In genomic region chr17:24220435-24221411, GRCm38 (mm10) we compare ENCODE assay signal across 8 mouse cellular contexts. TPM values are rescaled to one million over a fixed set of nuclear protein-coding genes. Genes with fewer than 3 reads are reported as not detected.
DNase-seq lines count a peak whose midpoint lies in the region; ATAC-seq lines count a peak whose summit lies in the region.

Gene Tedc2 (minus strand): TSS chr17:24220851.

- peaks cover 55% of the 10 kb centered on the region for H3K36me3 ChIP-seq in intestine, embryonic 14.5 days (ENCODE audit: control insufficient read depth, insufficient read depth, low read length)

- ATAC-seq in intestine, embryonic 14.5 days (replicated peaks; ENCODE audit: low FRiP score, low TSS enrichment, low read depth), result peak; percentile 93
- peak; percentile 95 for ATAC-seq in megakaryocyte progenitor cell, adult 5-6 weeks (replicated peaks; ENCODE audit: poor library complexity)

- H3K4me3 ChIP-seq in intestine, embryonic 14.5 days (ENCODE audit: low read depth, low read length), result peak within 1 kb of the TSS; percentile 91

- intact Hi-C loops in gastrocnemius, postnatal 14 days (cut with DNase I; ENCODE audit: low total_unique reads), result no loop called here
- intact Hi-C loops in left cerebral cortex, postnatal 10 days (cut with DNase I), result no loop called here

- no peaks in the 10 kb centered on the region for H3K27me3 ChIP-seq in intestine, embryonic 14.5 days (replicated peaks; ENCODE audit: control insufficient read depth, insufficient read depth, low read length)

- peak within 1 kb of the TSS; percentile 62; the same call in 1 of the 2 replicates for H3K27ac ChIP-seq in intestine, embryonic 14.5 days (ENCODE audit: low read depth)

- no peaks in the 10 kb centered on the region for H3K9me3 ChIP-seq in intestine, embryonic 14.5 days (ENCODE audit: control insufficient read depth, low read length)

- DNase-seq in adrenal gland, adult 18-20 months (ENCODE audit: low spot score in 2 of 2), result peak; percentile 86 to 89
- peak; percentile 97 for DNase-seq in embryo, embryonic 10.5 days (ENCODE audit: low spot score)
- DNase-seq in gastrocnemius, postnatal 14 days, result peak; percentile 91
- DNase-seq in intestine, embryonic 14.5 days (ENCODE audit: low spot score), result peak; percentile 95
- DNase-seq in left cerebral cortex, postnatal 10 days (ENCODE audit: extremely low spot score in 1 of 2, low spot score in 2 of 2), result peak; percentile 90 to 94
- peak; percentile 94 to 96 for DNase-seq in right cerebral cortex, postnatal 10 days (ENCODE audit: low spot score in 2 of 2)
- DNase-seq in urinary bladder, postnatal 14 days (ENCODE audit: low spot score), result peak; percentile 94

- peaks cover 15% of the 10 kb centered on the region for H3K4me1 ChIP-seq in intestine, embryonic 14.5 days (replicated peaks; ENCODE audit: control insufficient read depth, insufficient read depth, low read length)

- H3K9ac ChIP-seq in intestine, embryonic 14.5 days (ENCODE audit: low read length), result peak within 1 kb of the TSS; percentile 67

- peak within 1 kb of the TSS; percentile 89 for H3K4me2 ChIP-seq in intestine, embryonic 14.5 days (ENCODE audit: low read length)

- 5% methylated on average over 41 of the region's 41 CpGs for WGBS in intestine, embryonic 14.5 days

RNA-seq across cellular contexts. Expression of gene Tedc2, which starts in this region (rescaled TPM):
- total RNA-seq in adrenal gland, adult 18-20 months (2021), result 1 to 10 TPM; 3.5 to 7.1 TPM
- total RNA-seq in gastrocnemius, postnatal 14 days (2021), result 1 to 10 TPM; 1.9 to 2.3 TPM
- 13.5 and 14.4 TPM in 2 replicates for polyA plus RNA-seq in intestine, embryonic 14.5 days (2014; fragmentation: Nextera tagmentation; extraction: Ambion mirVana)
- 10 to 100 TPM in 1 of 2 experiments, 1 to 10 TPM in 1; 8.9 to 10.4 TPM for total RNA-seq in left cerebral cortex, postnatal 10 days (2021)
- total RNA-seq in megakaryocyte progenitor cell, adult 5-6 weeks (2015), result 7.8 and 10.2 TPM in 2 replicates
- 13.9 and 16.2 TPM in 2 replicates for total RNA-seq in megakaryocyte progenitor cell, adult 5-6 weeks (2017)

Comparison
In these comparisons a context has a peak if more than half of its experiments do, and no peak if none do; other contexts are left out.
1. Peak in every context shown above with its lines: DNase-seq, ATAC-seq, H3K4me3 ChIP-seq and H3K27ac ChIP-seq.